Mouse (Mus musculus) neural tube, embryonic 11.5 days (tissue): ENCODE measurements at regions not wholly inside any gene's neighbourhood (a gene's known extent, or its start where the extent isn't known, plus 50 kb on each side); places are given as distances from the start of the nearest gene placed in this dataset.

Experiments
- ATAC-seq: fragments of 200-750 bp; cut with Nextera tagmentation; 2 replicates; pipeline ENCODE4 v1.8.0; 2017; ENCODE audit warnings: moderate number of reproducible peaks, mild to moderate bottlenecking, moderate TSS enrichment, moderate library complexity; ENCODE audit not compliant: insufficient read depth, low FRiP score, low TSS enrichment
- DNase-seq: peaks from one replicate; pipeline ENCODE4 v3.0.0-alpha.2; 2015; ENCODE audit warnings: low spot score
- H3K27ac ChIP-seq: fragments of 300-500 bp; sonication (generic); 2 replicates; pipeline ENCODE4 v1.5.1; 2014; ENCODE audit warnings: low read depth, mild to moderate bottlenecking, low read length
- H3K27me3 ChIP-seq: fragments of 300-500 bp; sonication (generic); 2 replicates; pipeline ENCODE4 v1.6.1; 2014; ENCODE audit warnings: mild to moderate bottlenecking, low read length, mixed read lengths; ENCODE audit not compliant: control insufficient read depth, insufficient read depth
- H3K36me3 ChIP-seq: fragments of 300-500 bp; sonication (generic); 2 replicates; pipeline ENCODE4 v1.6.1; 2014; ENCODE audit warnings: mild to moderate bottlenecking, low read length, moderate library complexity, mixed read lengths; ENCODE audit not compliant: control insufficient read depth, insufficient read depth
- H3K4me1 ChIP-seq: fragments of 300-500 bp; sonication (generic); 2 replicates; pipeline ENCODE4 v1.6.1; 2014; ENCODE audit warnings: low read length, mixed read lengths; ENCODE audit not compliant: control insufficient read depth, insufficient read depth
- H3K4me2 ChIP-seq: fragments of 300-500 bp; sonication (generic); 2 replicates; pipeline ENCODE4 v1.6.1; 2014; ENCODE audit warnings: low read depth, mild to moderate bottlenecking, moderate library complexity
- H3K4me3 ChIP-seq: fragments of 300-500 bp; sonication (generic); 2 replicates; pipeline ENCODE4 v1.5.1; 2014; ENCODE audit warnings: low read depth, low read length
- H3K9ac ChIP-seq: fragments of 300-500 bp; sonication (generic); 2 replicates; pipeline ENCODE4 v1.6.1; 2014; ENCODE audit warnings: mild to moderate bottlenecking, low read length
- H3K9me3 ChIP-seq: fragments of 300-500 bp; sonication (generic); 2 replicates; pipeline ENCODE4 v1.6.1; 2016; ENCODE audit warnings: low read length; ENCODE audit not compliant: control insufficient read depth
- WGBS: fragments of 180-500 bp; shearing (Covaris S2); extraction: QIAGEN DNeasy Blood & Tissue Kit; methylation state at CpG from one replicate; pipeline ENCODE4 v1.1.7; 2014; 5-methylcytosine and 5-hydroxymethylcytosine counted together

GRCm38 (mm10) chr13:98416457-98416856 lies 62.4 kb downstream of the Foxd1 start:
- Histone ChIP-seq H3K36me3 (no peaks in the 10 kb centered on the region), H3K27ac (no peak overlapping the region), H3K4me3 (no peak overlapping the region), H3K27me3 (no peaks in the 10 kb centered on the region), H3K4me1 (no peaks in the 10 kb centered on the region), H3K9me3 (no peaks in the 10 kb centered on the region), H3K4me2 (no peak overlapping the region), H3K9ac (no peak overlapping the region)
- DNase-seq (no peak), ATAC-seq (no peak)
- WGBS: 86% methylated on average over 6 of the region's 6 CpGs

- Histone ChIP-seq H3K9me3 (no peaks in the 10 kb centered on the region), H3K27me3 (no peaks in the 10 kb centered on the region), H3K36me3 (no peaks in the 10 kb centered on the region), H3K4me1 (no peaks in the 10 kb centered on the region), H3K4me3 (no peak overlapping the region), H3K9ac (no peak overlapping the region), H3K27ac (no peak overlapping the region), H3K4me2 (no peak overlapping the region)
- WGBS: 80% methylated on average over 3 of the region's 3 CpGs
- ATAC-seq (no peak), DNase-seq (no peak)
Observed at GRCm38 (mm10) chr13:98414851-98415250, 60.8 kb downstream of the Foxd1 start.

GRCm38 (mm10) chr13:98413233-98413632 lies 59.2 kb downstream of the Foxd1 start:
- no peaks in the 10 kb centered on the region for H3K9me3 ChIP-seq
- DNase-seq: no peak
- H3K27me3 ChIP-seq: no peaks in the 10 kb centered on the region
- no peak overlapping the region for H3K4me2 ChIP-seq
- no peak overlapping the region for H3K4me3 ChIP-seq
- H3K4me1 ChIP-seq: no peaks in the 10 kb centered on the region
- no peak for ATAC-seq
- 78% methylated on average over 4 of the region's 4 CpGs for WGBS
- no peak overlapping the region for H3K9ac ChIP-seq
- no peak overlapping the region for H3K27ac ChIP-seq
- H3K36me3 ChIP-seq: no peaks in the 10 kb centered on the region
